Mouse (Mus musculus): ENCODE results near the gene Popdc3.

- no peak for TF ChIP-seq POLR2A (IDR thresholded peaks at IDR 0.05; ENCODE audit: control insufficient read depth, low read depth, low read length)
- TF ChIP-seq CTCF (IDR thresholded peaks at IDR 0.05; ENCODE audit: control insufficient read depth, insufficient read depth, insufficient replicate concordance, low read depth, low read length) = no peak
Measured at GRCm38 (mm10) chr10:45165851-45166250, 12.0 kb upstream of the Popdc3 start.
